Mouse (Mus musculus) cerebellum, adult 2 months (tissue): ENCODE measurements at regions not wholly inside any gene's neighbourhood (a gene's known extent, or its start where the extent isn't known, plus 50 kb on each side); places are given as distances from the start of the nearest gene placed in this dataset.

Experiments used
- CTCF ChIP-seq: fragments of 200-500 bp; IDR thresholded peaks from 2 replicates; pipeline ENCODE4 v1.5.1; 2011; ENCODE audit warnings: low read depth, mild to moderate bottlenecking, control low read depth, low read length, moderate library complexity, borderline replicate concordance; ENCODE audit not compliant: insufficient read depth
- POLR2A ChIP-seq: fragments of 200-500 bp; IDR thresholded peaks from 2 replicates; pipeline ENCODE4 v1.6.1; 2011; ENCODE audit warnings: low read length, control low read depth, borderline replicate concordance; ENCODE audit not compliant: insufficient read depth

DNA sequence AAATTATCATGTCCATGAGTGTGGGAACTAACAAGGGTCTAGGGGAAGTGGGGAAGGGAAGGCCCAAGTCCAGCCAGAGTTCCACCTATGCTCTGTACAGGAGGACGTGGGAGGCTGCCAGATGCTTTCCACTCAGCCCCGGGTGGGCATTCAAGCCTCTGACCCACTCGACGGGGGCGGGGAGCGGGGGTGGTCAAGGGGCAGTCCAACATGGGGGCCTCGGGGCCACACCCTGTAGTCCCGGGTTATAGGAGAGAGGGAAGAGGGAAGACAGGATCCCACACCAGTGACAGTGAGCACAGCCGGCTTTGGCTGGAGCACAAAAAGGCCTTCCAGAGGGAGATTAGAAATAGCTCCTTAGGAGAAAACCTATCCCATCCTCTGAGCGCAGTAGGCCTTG lies 283.1 kb upstream of the Ddi1 start:
- TF ChIP-seq CTCF, result no peak
- no peak for TF ChIP-seq POLR2A
